Mouse (Mus musculus): ENCODE data around the gene En1. TPM values are rescaled to one million over a fixed set of nuclear protein-coding genes. Genes with fewer than 3 reads are reported as not detected.

Gene En1
- polyA plus RNA-seq, 1 experiment from 2014 or later: not detected

DNA sequence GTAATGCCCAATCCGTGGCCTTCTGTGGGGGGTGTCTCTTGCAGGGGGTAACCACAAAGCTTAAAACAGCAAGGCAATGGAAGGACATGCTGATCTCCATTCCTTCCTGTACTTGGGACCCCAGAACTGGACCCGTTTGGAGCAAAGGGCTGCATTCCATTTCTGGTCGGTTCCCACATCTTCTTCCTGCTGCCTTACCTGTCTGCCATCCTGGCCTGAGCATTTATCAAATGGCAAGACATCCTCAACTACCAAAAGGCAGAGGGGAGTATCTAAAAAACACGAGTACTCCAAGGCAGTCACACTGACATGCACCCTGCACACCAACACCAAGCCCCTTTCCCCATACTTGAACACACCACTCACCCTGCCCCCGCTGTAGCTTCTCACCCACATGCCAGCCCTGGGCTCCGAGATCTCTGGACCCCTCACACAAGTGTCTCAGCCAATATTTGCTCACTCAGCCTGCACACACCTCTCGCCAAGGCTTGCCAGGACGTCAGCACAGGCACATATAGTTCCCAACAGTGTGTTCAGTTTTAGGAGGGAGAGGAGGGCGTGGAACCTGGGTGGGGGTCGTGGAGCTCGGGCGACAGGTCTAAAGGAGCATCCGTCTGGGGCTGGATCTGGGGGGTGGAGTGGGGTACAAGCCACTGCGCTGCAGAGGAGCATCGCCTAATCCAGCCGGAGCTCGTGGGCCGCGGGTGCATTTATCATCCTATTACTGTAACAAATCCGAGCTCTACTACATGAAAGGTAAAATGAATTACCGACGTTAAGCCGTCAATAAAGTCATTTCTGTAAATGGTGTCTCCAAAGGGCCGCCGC, 2.7 kb upstream of the En1 start:
- no peak overlapping the region for H3K4me3 ChIP-seq (ENCODE audit: low read depth, low read length)
- no peaks in the 10 kb centered on the region for H3K9me3 ChIP-seq (ENCODE audit: low read length)
- H3K27ac ChIP-seq (ENCODE audit: low read length): no peak overlapping the region
- no peak for TF ChIP-seq EP300 (IDR thresholded peaks at IDR 0.05)
- TF ChIP-seq CTCF (IDR thresholded peaks at IDR 0.05): no peak
- DNase-seq (ENCODE audit: low spot score): no peak
- H3K36me3 ChIP-seq (ENCODE audit: insufficient read depth, low read length): no peaks in the 10 kb centered on the region
- peaks cover 67% of the 10 kb centered on the region for H3K27me3 ChIP-seq (replicated peaks; ENCODE audit: insufficient read depth, low read length)
- under 1% methylated on average over 25 of the region's 25 CpGs for WGBS
- peaks cover 5% of the 10 kb centered on the region; the same call in 1 of the 2 replicates for H3K4me1 ChIP-seq (ENCODE audit: insufficient read depth, low read depth, low read length)
- ATAC-seq: no peak
- H3K4me2 ChIP-seq (replicated peaks; ENCODE audit: low read depth, low read length): no peak overlapping the region
- H3K9ac ChIP-seq (replicated peaks; ENCODE audit: low read depth): no peak overlapping the region

- 1% methylated on average over 25 of the region's 25 CpGs for WGBS
- no peak overlapping the region for H3K4me3 ChIP-seq (ENCODE audit: low read depth, low read length)
- H3K27ac ChIP-seq (ENCODE audit: low read length): no peak overlapping the region
- no peak for TF ChIP-seq EP300 (IDR thresholded peaks at IDR 0.05)
- no peak for TF ChIP-seq CTCF (IDR thresholded peaks at IDR 0.05)
- peaks cover 5% of the 10 kb centered on the region; the same call in 1 of the 2 replicates for H3K4me1 ChIP-seq (ENCODE audit: insufficient read depth, low read depth, low read length)
- H3K36me3 ChIP-seq (ENCODE audit: insufficient read depth, low read length): no peaks in the 10 kb centered on the region
- no peak overlapping the region for H3K4me2 ChIP-seq (replicated peaks; ENCODE audit: low read depth, low read length)
- peaks cover 70% of the 10 kb centered on the region for H3K27me3 ChIP-seq (replicated peaks; ENCODE audit: insufficient read depth, low read length)
- H3K9ac ChIP-seq (replicated peaks; ENCODE audit: low read depth): no peak overlapping the region
- ATAC-seq (no peak), DNase-seq (ENCODE audit: low spot score) (no peak)
- H3K9me3 ChIP-seq (ENCODE audit: low read length): no peaks in the 10 kb centered on the region
Measured at GRCm38 (mm10) chr1:120600149-120600445, 2.1 kb upstream of the En1 start.

DNA sequence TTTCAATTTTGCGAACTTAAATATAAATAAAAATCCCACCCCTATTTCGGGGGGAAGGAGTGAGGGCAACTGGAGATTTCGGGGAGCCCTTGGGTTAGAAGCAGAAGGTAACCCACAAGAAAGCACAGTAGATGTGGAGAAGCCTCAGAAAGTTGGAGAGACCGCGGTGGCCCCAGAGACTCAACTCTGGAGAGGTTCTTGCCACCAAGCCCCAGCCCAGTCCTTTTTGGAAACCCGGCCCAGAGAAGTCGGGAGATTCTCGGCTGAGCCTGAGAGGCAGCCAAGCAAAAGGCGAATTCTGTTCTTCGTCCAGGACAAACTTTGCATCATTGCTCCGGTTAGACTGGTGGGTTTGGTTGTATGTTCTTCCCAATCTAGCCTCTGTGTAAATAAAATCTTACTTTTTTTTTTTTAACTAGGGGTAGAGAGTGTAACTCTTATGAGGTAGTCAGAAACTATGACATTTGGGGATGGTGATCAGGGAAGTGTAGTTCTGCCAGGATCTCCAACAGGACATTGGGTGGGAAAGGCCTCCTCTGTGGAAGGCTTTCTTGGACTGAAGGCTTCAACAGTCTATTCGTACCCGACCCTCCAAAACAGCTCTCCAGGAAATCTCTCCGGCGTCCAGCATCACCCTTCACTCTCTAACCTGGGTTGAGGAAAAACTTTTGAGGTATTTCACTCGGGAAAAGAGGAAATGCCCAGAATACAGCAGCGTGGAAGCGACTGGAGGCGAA, 1.5 kb upstream of the En1 start:
- H3K4me1 ChIP-seq (ENCODE audit: insufficient read depth, low read depth, low read length): peaks cover 5% of the 10 kb centered on the region; the same call in 1 of the 2 replicates
- peaks cover 70% of the 10 kb centered on the region for H3K27me3 ChIP-seq (replicated peaks; ENCODE audit: insufficient read depth, low read length)
- H3K4me3 ChIP-seq (ENCODE audit: low read depth, low read length): no peak overlapping the region
- H3K36me3 ChIP-seq (ENCODE audit: insufficient read depth, low read length): no peaks in the 10 kb centered on the region
- TF ChIP-seq CTCF (IDR thresholded peaks at IDR 0.05) (no peak), EP300 (IDR thresholded peaks at IDR 0.05) (no peak)
- no peak overlapping the region for H3K9ac ChIP-seq (replicated peaks; ENCODE audit: low read depth)
- no peak for DNase-seq (ENCODE audit: low spot score)
- no peak overlapping the region for H3K27ac ChIP-seq (ENCODE audit: low read length)
- 3% methylated on average over 19 of the region's 19 CpGs for WGBS
- no peak overlapping the region for H3K4me2 ChIP-seq (replicated peaks; ENCODE audit: low read depth, low read length)
- no peaks in the 10 kb centered on the region for H3K9me3 ChIP-seq (ENCODE audit: low read length)
- no peak for ATAC-seq

GRCm38 (mm10) chr1:120601253-120601836, 873 bp upstream of the En1 start:
- ATAC-seq: no peak
- no peaks in the 10 kb centered on the region for H3K9me3 ChIP-seq (ENCODE audit: low read length)
- no peak for TF ChIP-seq CTCF (IDR thresholded peaks at IDR 0.05)
- TF ChIP-seq EP300 (IDR thresholded peaks at IDR 0.05): no peak
- H3K36me3 ChIP-seq (ENCODE audit: insufficient read depth, low read length): no peaks in the 10 kb centered on the region
- DNase-seq (ENCODE audit: low spot score): no peak
- H3K4me1 ChIP-seq (ENCODE audit: insufficient read depth, low read depth, low read length): peaks cover 5% of the 10 kb centered on the region; the same call in 1 of the 2 replicates
- no peak overlapping the region for H3K4me3 ChIP-seq (ENCODE audit: low read depth, low read length)
- peaks cover 71% of the 10 kb centered on the region for H3K27me3 ChIP-seq (replicated peaks; ENCODE audit: insufficient read depth, low read length)
- H3K27ac ChIP-seq (ENCODE audit: low read length): no peak overlapping the region
- no peak overlapping the region for H3K9ac ChIP-seq (replicated peaks; ENCODE audit: low read depth)
- under 1% methylated on average over 16 of the region's 16 CpGs for WGBS
- no peak overlapping the region for H3K4me2 ChIP-seq (replicated peaks; ENCODE audit: low read depth, low read length)

- under 1% methylated on average over 40 of the region's 83 CpGs for WGBS
- no peaks in the 10 kb centered on the region for H3K36me3 ChIP-seq (ENCODE audit: insufficient read depth, low read length)
- no peak for ATAC-seq
- peak overlapping the region; percentile 45 for H3K4me3 ChIP-seq (ENCODE audit: low read depth, low read length)
- peaks cover 5% of the 10 kb centered on the region; the same call in 1 of the 2 replicates for H3K4me1 ChIP-seq (ENCODE audit: insufficient read depth, low read depth, low read length)
- H3K9ac ChIP-seq (replicated peaks; ENCODE audit: low read depth): no peak overlapping the region
- H3K4me2 ChIP-seq (replicated peaks; ENCODE audit: low read depth, low read length): peak overlapping the region; percentile 69
- no peak for DNase-seq (ENCODE audit: low spot score)
- no peak overlapping the region for H3K27ac ChIP-seq (ENCODE audit: low read length)
- no peaks in the 10 kb centered on the region for H3K9me3 ChIP-seq (ENCODE audit: low read length)
- TF ChIP-seq CTCF (IDR thresholded peaks at IDR 0.05) (no peak), EP300 (IDR thresholded peaks at IDR 0.05) (no peak)
- peaks cover 68% of the 10 kb centered on the region for H3K27me3 ChIP-seq (replicated peaks; ENCODE audit: insufficient read depth, low read length)
Measured at GRCm38 (mm10) chr1:120602876-120603655, 848 bp downstream of the En1 start.

All from lung, postnatal 0 days (tissue).